Mouse (Mus musculus): ENCODE measurements around the gene Nav3.

Gene Nav3

DNA sequence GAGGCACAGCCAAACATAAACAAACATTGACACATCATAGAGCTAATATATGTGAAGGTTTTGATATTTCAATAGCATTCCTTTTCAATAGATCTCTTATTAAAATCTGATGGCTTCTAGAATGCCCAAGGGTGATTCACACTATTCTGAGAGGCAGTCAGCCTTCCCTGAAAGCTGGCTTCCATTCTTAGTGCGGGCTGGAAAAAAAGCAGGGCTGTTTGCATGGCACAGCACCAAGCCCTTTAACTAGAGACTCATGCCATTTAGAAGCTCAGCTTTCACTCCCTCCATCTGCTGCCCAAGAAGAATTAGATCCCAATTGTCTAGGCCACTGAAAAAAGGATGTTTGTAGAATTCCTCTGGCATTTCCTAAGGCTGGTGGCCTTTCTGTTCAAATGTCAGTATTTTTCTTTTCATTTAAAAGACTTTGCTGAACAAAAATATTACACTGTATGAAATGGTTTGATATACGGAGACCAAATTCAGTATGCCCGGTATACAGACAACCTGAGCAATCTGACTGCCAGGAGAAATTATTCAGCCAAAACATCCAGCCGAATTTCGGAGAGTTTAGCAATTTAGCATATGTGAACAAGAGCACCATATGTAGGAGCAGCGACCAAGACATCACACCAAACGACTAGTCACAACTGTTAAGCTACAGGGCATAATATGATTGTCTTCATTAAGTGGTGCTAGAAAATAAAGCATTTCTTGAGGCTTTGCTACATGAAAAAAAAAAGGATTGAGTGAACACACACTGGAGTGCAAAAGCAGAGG is 263.8 kb downstream of the Nav3 start:
- in situ Hi-C loops (cut with MboI, MseI), result no loop called here

GRCm38 (mm10) chr10:110186242-110186641 is 269.8 kb downstream of the Nav3 start:
- in situ Hi-C loops (cut with MboI, MseI), result no loop called here

- in situ Hi-C loops (cut with MboI, MseI), result no loop called here
Observed at GRCm38 (mm10) chr10:110175874-110176273, 280.1 kb downstream of the Nav3 start.

- in situ Hi-C loops (cut with MboI, MseI), result no loop called here
Observed at GRCm38 (mm10) chr10:110169416-110169815, 286.6 kb downstream of the Nav3 start.

GRCm38 (mm10) chr10:110168892-110169291 is 287.1 kb downstream of the Nav3 start:
- in situ Hi-C loops (cut with MboI, MseI), result no loop called here

DNA sequence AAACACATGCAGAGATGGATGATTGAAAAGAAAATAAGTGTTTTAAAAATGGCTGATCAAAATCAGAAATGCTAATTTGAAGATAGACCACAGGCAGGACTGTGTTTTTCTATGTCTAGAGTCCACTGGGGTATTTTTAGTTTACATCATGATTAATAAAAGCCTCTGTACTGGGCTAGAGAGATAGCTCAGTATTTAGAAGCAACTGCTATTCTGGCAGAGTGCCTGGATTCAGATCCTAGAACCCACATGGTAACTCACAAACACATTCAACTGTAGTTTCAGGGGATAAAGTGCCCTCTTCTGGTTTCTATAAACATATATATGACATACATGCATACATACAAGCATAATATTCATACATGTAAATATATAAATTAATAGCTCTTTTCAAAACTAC is 293.4 kb downstream of the Nav3 start:
- in situ Hi-C loops (cut with MboI, MseI), result no loop called here

DNA sequence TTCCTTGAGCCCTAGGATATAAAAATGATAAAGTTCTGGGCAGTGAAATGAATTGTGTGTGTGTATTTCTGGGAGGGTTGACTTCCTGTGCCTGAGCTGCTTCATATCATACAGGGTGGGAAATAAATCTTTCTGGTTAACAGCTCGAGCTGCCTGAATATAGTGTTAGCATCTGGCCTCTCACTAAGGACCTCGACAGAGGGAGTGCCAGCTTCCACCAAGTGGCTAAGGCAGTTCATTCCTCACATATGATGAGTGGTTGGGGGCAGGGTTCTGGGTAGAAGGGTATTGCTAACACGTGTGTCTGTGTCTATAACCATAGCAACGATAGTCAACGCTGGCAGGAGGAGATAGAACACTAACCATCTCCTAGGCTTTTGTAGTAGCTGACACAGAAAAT is 295.1 kb downstream of the Nav3 start:
- in situ Hi-C loops (cut with MboI, MseI), result no loop called here

DNA sequence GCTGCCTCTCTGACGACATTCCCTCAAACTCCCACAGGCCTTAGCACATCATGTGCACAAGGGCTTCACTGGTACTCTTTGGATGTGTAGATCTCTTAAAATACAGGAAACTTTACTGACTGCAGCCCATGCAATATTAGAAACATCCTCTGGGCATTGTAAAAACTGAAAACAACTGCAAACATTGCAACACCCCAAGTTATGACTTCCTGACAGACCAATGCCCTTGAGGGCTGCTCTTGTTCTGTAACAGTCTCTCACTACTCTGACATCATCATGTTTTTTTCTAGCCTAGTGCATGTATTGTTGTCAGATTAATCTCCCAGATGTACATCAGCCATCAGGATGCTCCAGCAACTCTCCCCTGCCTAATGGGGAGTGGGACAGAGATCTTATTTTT is 296.5 kb downstream of the Nav3 start:
- in situ Hi-C loops (cut with MboI, MseI), result no loop called here

- in situ Hi-C loops (cut with MboI, MseI), result no loop called here
Observed at GRCm38 (mm10) chr10:110158122-110158521, 297.9 kb downstream of the Nav3 start.

DNA sequence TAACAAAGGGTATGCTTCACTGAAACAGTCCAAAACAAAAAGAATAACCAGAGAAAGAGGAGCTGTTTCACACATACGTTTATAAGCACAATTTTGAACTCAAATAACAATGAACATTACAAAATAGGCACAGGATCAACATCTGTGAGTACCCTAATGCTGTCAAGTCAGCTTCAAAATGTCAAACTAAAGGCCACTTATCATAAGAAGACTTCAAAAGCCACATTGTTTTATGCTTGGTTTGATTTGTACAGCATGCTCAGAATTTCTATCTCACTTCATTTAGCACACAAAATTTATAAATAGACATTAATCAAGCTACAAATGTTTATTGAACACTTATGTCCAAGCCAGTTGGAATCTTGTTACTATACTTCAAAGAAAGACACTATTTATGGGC is 299.6 kb downstream of the Nav3 start:
- in situ Hi-C loops (cut with MboI, MseI), result no loop called here

- in situ Hi-C loops (cut with MboI, MseI), result no loop called here
Observed at GRCm38 (mm10) chr10:110155494-110155893, 300.5 kb downstream of the Nav3 start.

DNA sequence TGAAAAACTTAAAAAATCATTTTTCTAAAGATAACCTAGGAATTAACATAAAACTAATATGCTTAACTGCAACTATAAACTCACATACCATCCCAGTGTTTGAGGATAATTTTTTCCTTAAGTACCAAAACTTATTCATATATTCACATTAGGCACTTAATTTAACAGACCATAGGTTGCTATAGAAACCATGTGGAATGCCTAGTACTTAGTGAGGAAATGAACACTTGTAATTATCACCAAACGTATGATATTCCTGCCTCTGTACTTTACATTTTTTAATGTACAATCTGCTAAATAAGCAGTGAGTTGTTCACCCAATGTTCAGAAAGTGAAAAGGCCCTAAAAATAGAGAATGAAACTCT is 301.1 kb downstream of the Nav3 start:
- in situ Hi-C loops (cut with MboI, MseI), result no loop called here

DNA sequence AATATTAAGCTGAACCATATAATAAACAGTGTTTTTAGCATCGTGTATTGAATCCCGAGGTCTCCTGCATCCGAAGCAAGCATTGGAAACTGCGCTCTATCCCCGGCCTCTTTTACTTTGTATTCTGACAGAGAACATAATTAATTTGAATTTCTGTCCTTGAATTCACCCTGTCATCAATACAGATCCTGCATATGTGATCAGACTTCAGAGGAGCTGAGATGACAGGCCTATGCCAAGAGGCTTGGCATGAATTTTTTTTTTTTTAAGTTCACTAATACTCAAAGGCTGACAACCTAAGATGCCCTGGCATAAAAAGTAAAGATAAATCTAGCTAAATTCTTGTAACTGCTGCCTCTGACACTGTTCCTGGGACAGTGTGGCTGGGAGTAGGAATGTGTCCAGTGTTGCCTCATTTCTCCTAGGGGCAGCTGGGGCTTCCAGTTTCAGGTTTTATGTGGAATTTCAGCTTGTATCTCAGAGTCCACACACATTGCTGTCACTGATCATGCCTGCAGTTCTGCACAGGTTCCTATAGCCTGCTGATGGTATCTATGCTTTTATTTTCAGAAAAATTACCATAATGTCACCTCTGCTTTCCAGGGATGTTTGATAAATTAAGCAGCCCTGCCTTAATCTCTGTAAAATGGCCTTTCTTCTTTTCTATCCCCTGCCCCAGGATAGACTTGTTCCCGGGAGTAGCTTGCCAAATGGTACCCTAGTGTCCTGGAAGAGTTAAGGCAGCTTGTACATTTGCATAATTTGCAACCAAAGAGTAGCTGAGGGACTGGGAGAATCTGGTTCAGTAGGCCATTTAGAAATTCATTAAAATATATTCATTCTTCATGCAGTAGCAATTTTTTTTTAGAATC is 301.8 kb downstream of the Nav3 start:
- in situ Hi-C loops (cut with MboI, MseI), result no loop called here

- in situ Hi-C loops (cut with MboI, MseI), result loop anchor here in 1 of 2 experiments (25.0 kb wide), 1 partner anchor 1542 kb away; no protein-coding TSS in a partner anchor
Observed at GRCm38 (mm10) chr10:110120572-110120971, 335.4 kb downstream of the Nav3 start.

DNA sequence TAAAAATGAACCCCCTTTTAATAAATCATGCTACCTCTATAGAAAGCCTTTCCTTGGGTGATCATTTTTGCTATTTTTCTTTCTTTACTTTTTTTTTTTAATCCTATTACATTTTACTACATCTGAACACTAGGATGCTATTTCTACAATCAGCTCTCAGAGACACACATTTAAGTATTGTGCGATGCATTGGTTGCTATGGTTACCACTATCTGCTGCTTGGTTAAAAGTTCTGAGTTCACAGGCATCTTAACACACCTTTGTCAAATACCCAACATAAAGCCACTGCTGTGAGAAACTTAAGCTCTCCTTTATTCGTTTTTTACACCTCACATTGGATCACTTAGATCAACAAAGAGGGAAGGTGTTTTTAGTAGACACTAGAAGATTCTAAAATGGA is 338.7 kb downstream of the Nav3 start:
- in situ Hi-C loops (cut with MboI, MseI), result loop anchor here in 1 of 2 experiments (25.0 kb wide), 1 partner anchor 1545 kb away; no protein-coding TSS in a partner anchor

GRCm38 (mm10) chr10:110112669-110113458 is 343.1 kb downstream of the Nav3 start:
- in situ Hi-C loops (cut with MboI, MseI), result loop anchor here in 1 of 2 experiments (25.0 kb wide), 1 partner anchor 1549 kb away; no protein-coding TSS in a partner anchor

- in situ Hi-C loops (cut with MboI, MseI), result loop anchor here in 1 of 2 experiments (25.0 kb wide), 1 partner anchor 1559 kb away; no protein-coding TSS in a partner anchor
Observed at GRCm38 (mm10) chr10:110103255-110103654, 352.7 kb downstream of the Nav3 start.

DNA sequence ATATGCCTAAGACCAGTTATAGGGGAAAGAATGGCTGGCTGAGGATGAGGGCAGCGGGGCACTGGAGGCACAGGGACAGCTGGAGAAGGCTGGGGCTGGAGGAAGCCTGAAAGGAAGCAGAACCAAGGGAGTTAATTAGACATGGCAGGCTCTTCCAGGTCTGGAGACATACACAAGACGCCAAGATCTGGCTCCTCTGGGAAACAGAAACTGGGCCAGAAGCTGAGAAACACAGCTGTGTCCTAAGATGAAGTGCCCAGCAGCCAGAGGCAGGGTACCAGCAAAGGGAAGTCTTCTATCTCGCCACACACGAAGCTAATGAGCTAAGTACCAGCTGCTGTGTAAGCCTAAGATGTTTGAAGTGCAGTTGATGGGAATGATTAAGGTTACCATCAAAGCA is 353.8 kb downstream of the Nav3 start:
- in situ Hi-C loops (cut with MboI, MseI), result loop anchor here in 1 of 2 experiments (25.0 kb wide), 1 partner anchor 1560 kb away; no protein-coding TSS in a partner anchor

DNA sequence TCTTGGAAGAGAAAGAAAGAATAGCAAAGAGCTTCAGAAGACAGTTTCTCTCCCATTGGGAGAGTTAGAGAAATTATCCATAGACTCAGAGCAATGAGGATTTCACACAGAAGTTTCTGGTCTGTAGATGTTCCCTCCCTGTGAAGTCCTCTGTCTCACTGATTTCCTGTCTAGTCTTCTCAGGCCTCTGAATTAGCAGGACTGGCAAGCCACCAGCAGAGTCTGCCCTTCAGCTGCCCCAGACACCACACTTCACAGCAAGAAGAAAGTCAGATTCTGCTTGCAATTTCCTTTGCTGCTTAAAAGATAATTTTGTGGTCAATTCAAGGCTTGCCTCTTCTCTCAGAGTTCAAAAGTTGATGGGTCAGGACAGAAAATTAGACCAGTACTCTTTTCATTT is 361.6 kb downstream of the Nav3 start:
- in situ Hi-C loops (cut with MboI, MseI), result no loop called here

DNA sequence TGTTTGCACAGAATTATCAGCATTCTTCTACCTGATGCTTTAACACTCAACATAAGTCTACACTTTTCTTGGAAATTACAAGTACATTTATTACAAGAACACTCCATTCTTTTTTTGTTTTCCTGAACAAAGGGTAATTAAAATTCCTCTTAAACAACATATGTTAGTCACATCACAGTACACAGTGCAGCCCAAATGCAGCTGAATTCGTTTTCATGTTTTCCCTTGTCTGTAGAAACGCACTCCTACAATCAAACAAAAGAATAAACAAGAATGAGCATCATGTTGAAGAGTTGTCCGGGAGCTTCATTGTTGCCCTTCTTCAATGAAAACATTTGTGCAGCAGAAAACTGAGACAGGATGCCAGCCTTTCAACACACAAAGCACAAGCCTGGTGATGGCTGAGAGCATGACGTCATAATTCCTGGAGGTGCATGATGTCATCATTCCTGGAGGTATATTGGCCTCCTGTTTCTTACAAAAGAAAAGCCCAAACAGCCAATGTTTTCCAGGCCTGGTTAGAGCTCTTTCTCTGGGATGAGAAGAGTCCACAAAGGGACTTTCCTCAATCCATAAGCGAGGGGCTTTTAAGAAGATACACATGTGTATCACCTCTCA is 367.5 kb downstream of the Nav3 start:
- in situ Hi-C loops (cut with MboI, MseI), result no loop called here

- in situ Hi-C loops (cut with MboI, MseI), result no loop called here
Observed at GRCm38 (mm10) chr10:110085903-110086302, 370.1 kb downstream of the Nav3 start.
